Mouse (Mus musculus) neural tube, embryonic 14.5 days (tissue): ENCODE data around the gene Mtx1. TPM values are rescaled to one million over a fixed set of nuclear protein-coding genes. Genes with fewer than 3 reads are reported as not detected.

Experiments
- ATAC-seq: fragments of 200-750 bp; cut with Nextera tagmentation; 2 replicates; pipeline ENCODE4 v1.8.0; 2017; ENCODE audit warnings: low read depth, mild to moderate bottlenecking, moderate TSS enrichment, moderate library complexity
- H3K27ac ChIP-seq: fragments of 300-500 bp; sonication (generic); 2 replicates; pipeline ENCODE4 v1.5.1; 2014; ENCODE audit warnings: low read depth, mild to moderate bottlenecking, control low read depth, low read length, moderate library complexity, mixed read lengths
- H3K27me3 ChIP-seq: fragments of 300-500 bp; sonication (generic); 2 replicates; pipeline ENCODE4 v1.6.1; 2014; ENCODE audit warnings: low read length; ENCODE audit not compliant: control insufficient read depth, insufficient read depth
- H3K36me3 ChIP-seq: fragments of 300-500 bp; sonication (generic); 2 replicates; pipeline ENCODE4 v1.6.1; 2014; ENCODE audit warnings: low read length, mixed read lengths; ENCODE audit not compliant: control insufficient read depth, insufficient read depth
- H3K4me1 ChIP-seq: fragments of 300-500 bp; sonication (generic); 2 replicates; pipeline ENCODE4 v1.6.1; 2014; ENCODE audit warnings: low read length; ENCODE audit not compliant: control insufficient read depth, insufficient read depth
- H3K4me2 ChIP-seq: fragments of 300-500 bp; sonication (generic); 2 replicates; pipeline ENCODE4 v1.6.1; 2014; ENCODE audit warnings: mild to moderate bottlenecking, low read depth, low read length, control low read depth
- H3K4me3 ChIP-seq: fragments of 300-500 bp; sonication (generic); 2 replicates; pipeline ENCODE4 v1.5.1; 2014; ENCODE audit warnings: low read depth, low read length, control low read depth, mixed read lengths
- H3K9ac ChIP-seq: fragments of 300-500 bp; sonication (generic); replicated peaks from 2 replicates; pipeline ENCODE4 v1.6.1; 2014; ENCODE audit warnings: low read depth, mild to moderate bottlenecking, control low read depth, low read length, mixed read lengths
- H3K9me3 ChIP-seq: fragments of 300-500 bp; sonication (generic); 2 replicates; pipeline ENCODE4 v1.6.1; 2016; ENCODE audit warnings: low read length; ENCODE audit not compliant: control insufficient read depth
- WGBS: fragments of 180-500 bp; shearing (Covaris S2); extraction: QIAGEN DNeasy Blood & Tissue Kit; methylation state at CpG from one replicate; pipeline ENCODE4 v1.1.7; 2014; 5-methylcytosine and 5-hydroxymethylcytosine counted together
- polyA plus RNA-seq: library from polyadenylated mRNA; unstranded; fragments of >200 nt; fragmentation: Nextera tagmentation; extraction: Ambion mirVana; gene quantifications from 2 replicates; pipeline ENCODE4 v1.2.1, GENCODE M21; 2014

Mtx1 gene
- polyA plus RNA-seq, 1 experiment from 2014 or later, result 151 TPM

- Histone ChIP-seq H3K27me3 (no peaks in the 10 kb centered on the region), H3K9ac (peak within 1 kb of the TSS; percentile 41), H3K9me3 (no peaks in the 10 kb centered on the region), H3K27ac (no peak within 1 kb of the TSS), H3K4me2 (peak within 1 kb of the TSS; percentile 53), H3K36me3 (peaks cover 27% of the 10 kb centered on the region), H3K4me3 (peak within 1 kb of the TSS; percentile 46), H3K4me1 (peaks cover 5% of the 10 kb centered on the region; the same call in 1 of the 2 replicates)
- 27% methylated on average over 13 of the region's 13 CpGs for WGBS
- ATAC-seq, result peak; percentile 86
Observed at GRCm38 (mm10) chr3:89202253-89203141, 24.4 kb downstream of the Mtx1 start, which contains the start of gene Gba. Gene Gba (plus strand): TSS chr3:89202928.

GRCm38 (mm10) chr3:89199839-89200238 is 27.0 kb downstream of the Mtx1 start:
- WGBS, result 84% methylated on average over 3 of the region's 3 CpGs
- no peak overlapping the region for H3K4me3 ChIP-seq
- ATAC-seq, result no peak
- H3K27ac ChIP-seq, result no peak overlapping the region
- H3K36me3 ChIP-seq, result peaks cover 10% of the 10 kb centered on the region
- no peaks in the 10 kb centered on the region for H3K9me3 ChIP-seq
- H3K4me1 ChIP-seq, result peaks cover 5% of the 10 kb centered on the region; the same call in 1 of the 2 replicates
- no peaks in the 10 kb centered on the region for H3K27me3 ChIP-seq
- H3K4me2 ChIP-seq, result no peak overlapping the region
- no peak overlapping the region for H3K9ac ChIP-seq

GRCm38 (mm10) chr3:89195979-89196877 is 30.7 kb downstream of the Mtx1 start:
- H3K9ac ChIP-seq, result peak overlapping the region; percentile 29
- no peaks in the 10 kb centered on the region for H3K9me3 ChIP-seq
- H3K36me3 ChIP-seq, result no peaks in the 10 kb centered on the region
- H3K4me1 ChIP-seq, result no peaks in the 10 kb centered on the region
- ATAC-seq, result peak; percentile 94
- peak overlapping the region; percentile 45 for H3K4me2 ChIP-seq
- peak overlapping the region; percentile 27 for H3K4me3 ChIP-seq
- 9% methylated on average over 33 of the region's 33 CpGs for WGBS
- no peaks in the 10 kb centered on the region for H3K27me3 ChIP-seq
- peak overlapping the region; percentile 56 for H3K27ac ChIP-seq

- Histone ChIP-seq H3K9me3 (no peaks in the 10 kb centered on the region), H3K4me3 (no peak overlapping the region), H3K4me2 (no peak overlapping the region), H3K36me3 (0 out of 2 replicates have a peak, but pooled peaks cover 1% of the 10 kb centered on the region), H3K9ac (no peak overlapping the region), H3K4me1 (no peaks in the 10 kb centered on the region), H3K27me3 (no peaks in the 10 kb centered on the region), H3K27ac (no peak overlapping the region)
- no peak for ATAC-seq
- 86% methylated on average over 2 of the region's 2 CpGs for WGBS
Observed at GRCm38 (mm10) chr3:89193853-89194252, 33.0 kb downstream of the Mtx1 start.

GRCm38 (mm10) chr3:89193351-89193750 is 33.5 kb downstream of the Mtx1 start:
- no peaks in the 10 kb centered on the region for H3K27me3 ChIP-seq
- WGBS, result 79% methylated on average over 1 of the region's 1 CpGs
- no peaks in the 10 kb centered on the region for H3K9me3 ChIP-seq
- no peak overlapping the region for H3K9ac ChIP-seq
- no peak for ATAC-seq
- H3K4me1 ChIP-seq, result no peaks in the 10 kb centered on the region
- no peak overlapping the region for H3K4me2 ChIP-seq
- no peak overlapping the region for H3K27ac ChIP-seq
- H3K36me3 ChIP-seq, result 0 out of 2 replicates have a peak, but pooled peaks cover 6% of the 10 kb centered on the region
- H3K4me3 ChIP-seq, result no peak overlapping the region

- ATAC-seq, result no peak
- WGBS, result 88% methylated on average over 8 of the region's 8 CpGs
- Histone ChIP-seq H3K36me3 (0 out of 2 replicates have a peak, but pooled peaks cover 18% of the 10 kb centered on the region), H3K4me3 (no peak overlapping the region), H3K4me2 (no peak overlapping the region), H3K9ac (no peak overlapping the region), H3K9me3 (no peaks in the 10 kb centered on the region), H3K27me3 (no peaks in the 10 kb centered on the region), H3K4me1 (no peaks in the 10 kb centered on the region), H3K27ac (no peak overlapping the region)
Observed at GRCm38 (mm10) chr3:89190436-89190835, 36.5 kb downstream of the Mtx1 start.

- Histone ChIP-seq H3K9ac (no peak overlapping the region), H3K4me1 (peaks cover 17% of the 10 kb centered on the region)
- 77% methylated on average over 12 of the region's 12 CpGs for WGBS
Observed at GRCm38 (mm10) chr3:89188478-89188875, 38.4 kb downstream of the Mtx1 start.

GRCm38 (mm10) chr3:89187690-89188477 is 39.0 kb downstream of the Mtx1 start:
- 0 out of 2 replicates have a peak, but pooled peaks cover 18% of the 10 kb centered on the region for H3K36me3 ChIP-seq
- H3K4me3 ChIP-seq, result no peak overlapping the region
- peaks cover 17% of the 10 kb centered on the region for H3K4me1 ChIP-seq
- H3K27me3 ChIP-seq, result no peaks in the 10 kb centered on the region
- H3K9me3 ChIP-seq, result no peaks in the 10 kb centered on the region
- H3K4me2 ChIP-seq, result no peak overlapping the region
- ATAC-seq, result no peak
- H3K27ac ChIP-seq, result no peak overlapping the region
- WGBS, result 76% methylated on average over 18 of the region's 18 CpGs
- no peak overlapping the region for H3K9ac ChIP-seq

More at GRCm38 (mm10) chr3:89188478-89188875, 38.4 kb downstream of the Mtx1 start:
- Histone ChIP-seq H3K36me3 (0 out of 2 replicates have a peak, but pooled peaks cover 18% of the 10 kb centered on the region), H3K4me2 (no peak overlapping the region), H3K27me3 (no peaks in the 10 kb centered on the region), H3K27ac (no peak overlapping the region), H3K4me3 (no peak overlapping the region), H3K9me3 (no peaks in the 10 kb centered on the region)
- ATAC-seq, result no peak
